Mouse (Mus musculus): Measurements from ENCODE around the gene Lmo3.

Lmo3 gene

GRCm38 (mm10) chr6:138581734-138582505 is at the start of gene Lmo3:
Gene Lmo3 (minus strand): TSS chr6:138581968.
- in situ Hi-C loops (cut with MboI; ENCODE audit: unreplicated experiment in 2 of 2): no loop called here

GRCm38 (mm10) chr6:138620786-138621185 is 39.0 kb upstream of the Lmo3 start:
- in situ Hi-C loops (cut with MboI; ENCODE audit: unreplicated experiment in 2 of 2): no loop called here

- in situ Hi-C loops (cut with MboI; ENCODE audit: unreplicated experiment in 2 of 2): no loop called here
These were observed 36.6 kb upstream of the Lmo3 start for GRCm38 (mm10) chr6:138618396-138618795.

- in situ Hi-C loops (cut with MboI; ENCODE audit: unreplicated experiment in 2 of 2): no loop called here
These were observed 15.2 kb upstream of the Lmo3 start for GRCm38 (mm10) chr6:138597016-138597415.

GRCm38 (mm10) chr6:138595991-138596698 is 14.4 kb upstream of the Lmo3 start:
- in situ Hi-C loops (cut with MboI; ENCODE audit: unreplicated experiment in 2 of 2): no loop called here

- in situ Hi-C loops (cut with MboI; ENCODE audit: unreplicated experiment in 2 of 2): no loop called here
These were observed 1.5 kb upstream of the Lmo3 start for GRCm38 (mm10) chr6:138583314-138583713.

- in situ Hi-C loops (cut with MboI; ENCODE audit: unreplicated experiment in 2 of 2): no loop called here
These were observed 785 bp upstream of the Lmo3 start for GRCm38 (mm10) chr6:138582506-138583000.

- in situ Hi-C loops (cut with MboI; ENCODE audit: unreplicated experiment in 2 of 2): no loop called here
These were observed 1.2 kb downstream of the Lmo3 start for GRCm38 (mm10) chr6:138580491-138581076.

- in situ Hi-C loops (cut with MboI; ENCODE audit: unreplicated experiment in 2 of 2): no loop called here
These were observed 18.4 kb downstream of the Lmo3 start for GRCm38 (mm10) chr6:138563416-138563815.

- in situ Hi-C loops (cut with MboI; ENCODE audit: unreplicated experiment in 2 of 2): no loop called here
These were observed 29.6 kb downstream of the Lmo3 start for GRCm38 (mm10) chr6:138552144-138552543.

GRCm38 (mm10) chr6:138534879-138535278 is 46.9 kb downstream of the Lmo3 start:
- in situ Hi-C loops (cut with MboI; ENCODE audit: unreplicated experiment in 2 of 2): no loop called here

- in situ Hi-C loops (cut with MboI; ENCODE audit: unreplicated experiment in 2 of 2): no loop called here
These were observed 75.1 kb downstream of the Lmo3 start for GRCm38 (mm10) chr6:138506642-138507041.

GRCm38 (mm10) chr6:138503946-138504345 is 77.8 kb downstream of the Lmo3 start:
- in situ Hi-C loops (cut with MboI; ENCODE audit: unreplicated experiment in 2 of 2): no loop called here

GRCm38 (mm10) chr6:138482834-138483233 is 98.9 kb downstream of the Lmo3 start:
- in situ Hi-C loops (cut with MboI; ENCODE audit: unreplicated experiment in 2 of 2): no loop called here

- in situ Hi-C loops (cut with MboI; ENCODE audit: unreplicated experiment in 2 of 2): no loop called here
These were observed 104.2 kb downstream of the Lmo3 start for GRCm38 (mm10) chr6:138477611-138478010.

GRCm38 (mm10) chr6:138469204-138469603 is 112.6 kb downstream of the Lmo3 start:
- in situ Hi-C loops (cut with MboI; ENCODE audit: unreplicated experiment in 2 of 2): no loop called here

GRCm38 (mm10) chr6:138444515-138445048 is 137.2 kb downstream of the Lmo3 start:
- in situ Hi-C loops (cut with MboI; ENCODE audit: unreplicated experiment in 2 of 2): no loop called here

- in situ Hi-C loops (cut with MboI; ENCODE audit: unreplicated experiment in 2 of 2): no loop called here
These were observed 144.4 kb downstream of the Lmo3 start for GRCm38 (mm10) chr6:138437351-138437750.

- in situ Hi-C loops (cut with MboI; ENCODE audit: unreplicated experiment in 2 of 2): no loop called here
These were observed 145.0 kb downstream of the Lmo3 start for GRCm38 (mm10) chr6:138436813-138437212.

- in situ Hi-C loops (cut with MboI; ENCODE audit: unreplicated experiment in 2 of 2): no loop called here
These were observed 154.4 kb downstream of the Lmo3 start for GRCm38 (mm10) chr6:138427394-138427793.

GRCm38 (mm10) chr6:138426894-138427293 is 154.9 kb downstream of the Lmo3 start:
- in situ Hi-C loops (cut with MboI; ENCODE audit: unreplicated experiment in 2 of 2): no loop called here

Measured in v-Abl transformed pro-B cells (cell line).